Mouse (Mus musculus) neural tube, embryonic 12.5 days (tissue): Measurements from ENCODE around the gene Olfr361. TPM values are rescaled to one million over a fixed set of nuclear protein-coding genes. Genes with fewer than 3 reads are reported as not detected.
"Not testable (repeated sequence)": the region's sequence is repeated elsewhere in the genome, so short reads cannot be mapped to it uniquely, and the experiment has no call there.

Experiments
- ATAC-seq: fragments of 200-750 bp; cut with Nextera tagmentation; 2 replicates; pipeline ENCODE4 v1.8.0; 2017; ENCODE audit warnings: low read depth, mild to moderate bottlenecking, moderate TSS enrichment, moderate library complexity; ENCODE audit not compliant: low FRiP score
- H3K27ac ChIP-seq: fragments of 300-500 bp; sonication (generic); 2 replicates; pipeline ENCODE4 v1.5.1; 2016
- H3K27me3 ChIP-seq: fragments of 300-500 bp; sonication (generic); replicated peaks from 2 replicates; pipeline ENCODE4 v1.6.1; 2016; ENCODE audit warnings: mild to moderate bottlenecking
- H3K36me3 ChIP-seq: fragments of 300-500 bp; sonication (generic); 2 replicates; pipeline ENCODE4 v1.6.1; 2016; ENCODE audit warnings: mild to moderate bottlenecking
- H3K4me1 ChIP-seq: fragments of 300-500 bp; sonication (generic); 2 replicates; pipeline ENCODE4 v1.6.1; 2016
- H3K4me2 ChIP-seq: fragments of 300-500 bp; sonication (generic); replicated peaks from 2 replicates; pipeline ENCODE4 v1.6.1; 2016; ENCODE audit warnings: mild to moderate bottlenecking
- H3K4me3 ChIP-seq: fragments of 300-500 bp; sonication (generic); 2 replicates; pipeline ENCODE4 v1.5.1; 2016
- H3K9ac ChIP-seq: fragments of 300-500 bp; sonication (generic); 2 replicates; pipeline ENCODE4 v1.6.1; 2016; ENCODE audit warnings: mild to moderate bottlenecking
- H3K9me3 ChIP-seq: fragments of 300-500 bp; sonication (generic); 2 replicates; pipeline ENCODE4 v1.6.1; 2016; ENCODE audit warnings: mild to moderate bottlenecking
- WGBS: fragments of 180-500 bp; shearing (Covaris S2); methylation state at CpG from one replicate; pipeline ENCODE4 v1.1.7; 2016; 5-methylcytosine and 5-hydroxymethylcytosine counted together
- polyA plus RNA-seq: library from polyadenylated mRNA; unstranded; fragments of >200 nt; fragmentation: Nextera tagmentation; extraction: Ambion mirVana; gene quantifications from 2 replicates; pipeline ENCODE4 v1.2.1, GENCODE M21; 2016

Gene Olfr361
- not detected in 2 replicates for polyA plus RNA-seq

DNA sequence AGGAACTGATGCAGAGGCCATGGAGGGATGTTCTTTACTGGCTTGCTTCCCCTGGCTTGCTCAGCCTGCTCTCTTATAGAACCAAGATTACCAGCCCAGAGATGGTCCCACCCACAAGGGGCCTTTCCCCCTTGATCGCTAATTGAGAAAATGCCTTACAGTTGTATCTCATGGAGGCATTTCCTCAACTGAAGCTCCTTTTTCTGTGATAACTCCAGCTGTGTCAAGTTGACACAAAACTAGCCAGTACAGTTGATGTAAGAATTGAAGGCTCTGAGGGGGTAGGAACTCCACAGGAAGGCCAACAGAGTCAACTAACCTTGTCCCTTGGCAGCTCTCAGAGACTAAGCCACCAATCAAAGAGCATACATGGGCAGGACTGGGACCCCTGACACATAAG, at the start of gene Olfr361:
Gene Olfr361 (minus strand): TSS at position 101 of the 400 bp plus-strand sequence.
- not testable (repeated sequence) for H3K27ac ChIP-seq, H3K4me3 ChIP-seq, H3K36me3 ChIP-seq, ATAC-seq, H3K4me1 ChIP-seq, H3K4me2 ChIP-seq, H3K27me3 ChIP-seq, H3K9ac ChIP-seq
- 0 out of 2 replicates have a peak, but pooled peaks cover 10% of the 10 kb centered on the region for H3K9me3 ChIP-seq
- 79% methylated on average over 1 of the region's 1 CpGs for WGBS

DNA sequence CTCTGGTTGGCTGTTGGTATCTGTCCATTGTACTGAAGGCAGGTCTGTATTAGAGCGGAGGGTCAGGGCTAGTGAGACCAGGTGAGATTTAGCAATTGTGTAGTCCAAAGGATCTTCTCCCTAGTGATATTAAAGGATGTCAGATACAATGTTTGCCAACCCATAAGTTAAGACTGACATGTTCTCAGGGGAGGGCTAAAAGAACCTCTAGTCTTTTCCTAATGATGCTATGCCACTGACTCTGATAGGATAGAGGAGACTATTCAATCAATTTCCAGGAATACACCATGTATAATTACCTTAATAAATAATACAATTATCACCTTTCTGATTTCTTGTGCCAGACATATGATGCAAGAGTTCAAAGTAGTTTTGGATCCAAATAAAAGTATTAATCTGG, 28.7 kb upstream of the Olfr361 start, which contains the start of gene Olfr362:
Gene Olfr362 (minus strand): TSS at position 101 of the 400 bp plus-strand sequence.
- Histone ChIP-seq H3K27me3 (no peaks in the 10 kb centered on the region), H3K27ac (no peak within 1 kb of the TSS), H3K4me1 (no peaks in the 10 kb centered on the region), H3K9me3 (peaks cover 17% of the 10 kb centered on the region), H3K4me3 (no peak within 1 kb of the TSS), H3K9ac (no peak within 1 kb of the TSS), H3K36me3 (no peaks in the 10 kb centered on the region), H3K4me2 (no peak within 1 kb of the TSS)
- 86% methylated on average over 1 of the region's 1 CpGs for WGBS
- no peak for ATAC-seq

DNA sequence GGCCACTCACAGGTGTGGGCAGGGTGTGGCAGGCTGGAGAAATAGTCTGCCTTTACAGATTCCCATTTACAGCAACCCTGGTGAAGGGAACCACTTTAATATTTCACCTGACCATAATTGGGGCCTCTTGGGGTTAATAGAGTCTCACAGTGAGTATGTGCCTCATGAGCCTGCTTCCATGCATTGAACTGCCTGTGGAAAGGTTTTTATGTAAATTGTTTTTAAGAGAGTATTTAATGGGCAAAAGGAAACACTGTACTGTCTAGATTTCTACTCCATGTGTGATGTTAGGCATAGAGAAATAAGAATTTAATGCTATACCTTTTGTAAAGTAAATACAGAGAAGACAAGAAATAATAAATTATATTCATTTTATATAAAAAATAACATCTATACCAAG, 23.6 kb downstream of the Olfr361 start, which contains the start of gene Olfr360:
Gene Olfr360 (plus strand): TSS at position 301 of the 400 bp plus-strand sequence.
- no peak within 1 kb of the TSS for H3K4me2 ChIP-seq
- H3K27ac ChIP-seq = no peak within 1 kb of the TSS
- peaks cover 12% of the 10 kb centered on the region for H3K9me3 ChIP-seq
- ATAC-seq = no peak
- no peak within 1 kb of the TSS for H3K9ac ChIP-seq
- no peaks in the 10 kb centered on the region for H3K27me3 ChIP-seq
- no peak within 1 kb of the TSS for H3K4me3 ChIP-seq
- H3K4me1 ChIP-seq = no peaks in the 10 kb centered on the region
- H3K36me3 ChIP-seq = no peaks in the 10 kb centered on the region

Other genes with a start within 250 kb of the Olfr361 start
- not detected in 2 replicates for gene Olfr350, start 243.0 kb downstream of the Olfr361 start, polyA plus RNA-seq
- gene Olfr351, start 226.6 kb downstream of the Olfr361 start, polyA plus RNA-seq = not detected in 2 replicates
- not detected in 2 replicates for gene Olfr352, start 220.8 kb downstream of the Olfr361 start, polyA plus RNA-seq
- not detected in 2 replicates for gene Olfr353, start 196.4 kb downstream of the Olfr361 start, polyA plus RNA-seq
- not detected in 2 replicates for gene Olfr354, start 183.6 kb downstream of the Olfr361 start, polyA plus RNA-seq
- gene Olfr355, start 160.4 kb downstream of the Olfr361 start, polyA plus RNA-seq = not detected in 2 replicates
- not detected in 2 replicates for gene Olfr356, start 152.2 kb downstream of the Olfr361 start, polyA plus RNA-seq
- not detected in 2 replicates for gene Olfr357, start 95.5 kb downstream of the Olfr361 start, polyA plus RNA-seq
- gene Olfr358, start 80.0 kb downstream of the Olfr361 start, polyA plus RNA-seq = not detected in 2 replicates
- gene Olfr360, start 23.5 kb downstream of the Olfr361 start, polyA plus RNA-seq = not detected in 2 replicates
- not detected in 2 replicates for gene Olfr362, start 28.6 kb upstream of the Olfr361 start, polyA plus RNA-seq
- not detected in 2 replicates for gene Olfr364-ps1, start 50.0 kb upstream of the Olfr361 start, polyA plus RNA-seq
- gene Olfr365, start 98.9 kb upstream of the Olfr361 start, polyA plus RNA-seq = not detected in 2 replicates
- not detected in 2 replicates for gene Olfr366, start 122.3 kb upstream of the Olfr361 start, polyA plus RNA-seq
- not detected in 2 replicates for gene Olfr368, start 237.2 kb upstream of the Olfr361 start, polyA plus RNA-seq